Mouse (Mus musculus) limb, embryonic 12.5 days (tissue): Measurements from ENCODE around the gene Cyp39a1. TPM values are rescaled to one million over a fixed set of nuclear protein-coding genes. Genes with fewer than 3 reads are reported as not detected.

Source experiments
- ATAC-seq: fragments of 200-750 bp; cut with Nextera tagmentation; 2 replicates; pipeline ENCODE4 v1.8.0; 2017; ENCODE audit warnings: low read depth, moderate TSS enrichment; ENCODE audit not compliant: insufficient number of reproducible peaks, insufficient read depth, low FRiP score, low TSS enrichment
- H3K27ac ChIP-seq: fragments of 300-500 bp; sonication (generic); 2 replicates; pipeline ENCODE4 v1.5.1; 2016; ENCODE audit warnings: mild to moderate bottlenecking, moderate library complexity
- H3K27me3 ChIP-seq: fragments of 300-500 bp; sonication (generic); 2 replicates; pipeline ENCODE4 v1.6.1; 2016; ENCODE audit warnings: mild to moderate bottlenecking, moderate library complexity
- H3K36me3 ChIP-seq: fragments of 300-500 bp; sonication (generic); 2 replicates; pipeline ENCODE4 v1.6.1; 2016; ENCODE audit warnings: mild to moderate bottlenecking, moderate library complexity
- H3K4me1 ChIP-seq: fragments of 300-500 bp; sonication (generic); replicated peaks from 2 replicates; pipeline ENCODE4 v1.6.1; 2016
- H3K4me2 ChIP-seq: fragments of 300-500 bp; sonication (generic); 2 replicates; pipeline ENCODE4 v1.6.1; 2016; ENCODE audit warnings: mild to moderate bottlenecking, moderate library complexity
- H3K4me3 ChIP-seq: fragments of 300-500 bp; sonication (generic); replicated peaks from 2 replicates; pipeline ENCODE4 v1.5.1; 2016; ENCODE audit warnings: mild to moderate bottlenecking
- H3K9ac ChIP-seq: fragments of 300-500 bp; sonication (generic); replicated peaks from 2 replicates; pipeline ENCODE4 v1.6.1; 2016; ENCODE audit warnings: mild to moderate bottlenecking, moderate library complexity
- H3K9me3 ChIP-seq: fragments of 300-500 bp; sonication (generic); 2 replicates; pipeline ENCODE4 v1.6.1; 2016; ENCODE audit warnings: mild to moderate bottlenecking, moderate library complexity
- WGBS: fragments of 180-500 bp; shearing (Covaris S2); methylation state at CpG from one replicate; pipeline ENCODE4 v1.1.7; 2016; 5-methylcytosine and 5-hydroxymethylcytosine counted together
- polyA plus RNA-seq: library from polyadenylated mRNA; unstranded; fragments of >200 nt; fragmentation: Nextera tagmentation; extraction: Ambion mirVana; gene quantifications from 2 replicates; pipeline ENCODE4 v1.2.1, GENCODE M21; 2016

The Cyp39a1 gene
- polyA plus RNA-seq, 1 experiment from 2014 or later: 30.5 TPM

- WGBS: 97% methylated on average over 2 of the region's 2 CpGs
- no peak for ATAC-seq
- Histone ChIP-seq H3K9me3 (peaks cover 9% of the 10 kb centered on the region; the same call in 1 of the 2 replicates), H3K4me2 (no peak overlapping the region), H3K4me1 (no peaks in the 10 kb centered on the region), H3K27me3 (no peaks in the 10 kb centered on the region), H3K36me3 (peaks cover 5% of the 10 kb centered on the region; the same call in 1 of the 2 replicates), H3K4me3 (no peak overlapping the region), H3K27ac (no peak overlapping the region), H3K9ac (no peak overlapping the region)
Measured at GRCm38 (mm10) chr17:43724480-43724879, 57.3 kb downstream of the Cyp39a1 start.

- Histone ChIP-seq H3K9ac (no peak overlapping the region), H3K27me3 (no peaks in the 10 kb centered on the region), H3K4me3 (no peak overlapping the region), H3K4me1 (no peaks in the 10 kb centered on the region), H3K36me3 (no peaks in the 10 kb centered on the region), H3K4me2 (no peak overlapping the region), H3K9me3 (no peaks in the 10 kb centered on the region), H3K27ac (no peak overlapping the region)
- no peak for ATAC-seq
- 69% methylated on average over 8 of the region's 8 CpGs for WGBS
Measured at GRCm38 (mm10) chr17:43731327-43731726, 64.1 kb downstream of the Cyp39a1 start.

- H3K4me3 ChIP-seq: no peak overlapping the region
- H3K4me2 ChIP-seq: no peak overlapping the region
- no peak; the same call in 1 of the 2 replicates for ATAC-seq
- H3K9me3 ChIP-seq: no peaks in the 10 kb centered on the region
- no peak overlapping the region for H3K9ac ChIP-seq
- no peaks in the 10 kb centered on the region for H3K36me3 ChIP-seq
- H3K27me3 ChIP-seq: no peaks in the 10 kb centered on the region
- no peak overlapping the region for H3K27ac ChIP-seq
- no peaks in the 10 kb centered on the region for H3K4me1 ChIP-seq
- 91% methylated on average over 8 of the region's 8 CpGs for WGBS
Measured at GRCm38 (mm10) chr17:43731976-43732375, 64.8 kb downstream of the Cyp39a1 start.

- H3K27ac ChIP-seq: no peak overlapping the region
- no peaks in the 10 kb centered on the region for H3K9me3 ChIP-seq
- no peak for ATAC-seq
- no peak overlapping the region for H3K4me3 ChIP-seq
- peaks cover 5% of the 10 kb centered on the region; the same call in 1 of the 2 replicates for H3K36me3 ChIP-seq
- 81% methylated on average over 4 of the region's 4 CpGs for WGBS
- H3K27me3 ChIP-seq: no peaks in the 10 kb centered on the region
- H3K4me1 ChIP-seq: no peaks in the 10 kb centered on the region
- no peak overlapping the region for H3K4me2 ChIP-seq
- H3K9ac ChIP-seq: no peak overlapping the region
Measured at GRCm38 (mm10) chr17:43734252-43734651, 67.0 kb downstream of the Cyp39a1 start.

GRCm38 (mm10) chr17:43743933-43744332 lies 76.7 kb downstream of the Cyp39a1 start:
- H3K4me1 ChIP-seq: no peaks in the 10 kb centered on the region
- ATAC-seq: no peak
- peaks cover 10% of the 10 kb centered on the region; the same call in 1 of the 2 replicates for H3K9me3 ChIP-seq
- no peak overlapping the region for H3K4me2 ChIP-seq
- 90% methylated on average over 5 of the region's 5 CpGs for WGBS
- H3K27me3 ChIP-seq: no peaks in the 10 kb centered on the region
- no peak overlapping the region for H3K27ac ChIP-seq
- no peak overlapping the region for H3K9ac ChIP-seq
- no peak overlapping the region for H3K4me3 ChIP-seq
- H3K36me3 ChIP-seq: peaks cover 7% of the 10 kb centered on the region; the same call in 1 of the 2 replicates

GRCm38 (mm10) chr17:43744425-43744824 lies 77.2 kb downstream of the Cyp39a1 start:
- no peak for ATAC-seq
- 59% methylated on average over 4 of the region's 4 CpGs for WGBS
- no peaks in the 10 kb centered on the region for H3K4me1 ChIP-seq
- H3K27ac ChIP-seq: no peak overlapping the region
- peaks cover 7% of the 10 kb centered on the region; the same call in 1 of the 2 replicates for H3K36me3 ChIP-seq
- peaks cover 10% of the 10 kb centered on the region; the same call in 1 of the 2 replicates for H3K9me3 ChIP-seq
- no peak overlapping the region for H3K9ac ChIP-seq
- H3K4me2 ChIP-seq: no peak overlapping the region
- H3K4me3 ChIP-seq: no peak overlapping the region
- H3K27me3 ChIP-seq: no peaks in the 10 kb centered on the region

GRCm38 (mm10) chr17:43751146-43751545 lies 83.9 kb downstream of the Cyp39a1 start:
- ATAC-seq: no peak
- Histone ChIP-seq H3K27ac (no peak overlapping the region), H3K27me3 (no peaks in the 10 kb centered on the region), H3K4me2 (no peak overlapping the region), H3K9me3 (0 out of 2 replicates have a peak, but pooled peaks cover 3% of the 10 kb centered on the region), H3K4me3 (no peak overlapping the region), H3K4me1 (no peaks in the 10 kb centered on the region), H3K36me3 (peaks cover 7% of the 10 kb centered on the region; the same call in 1 of the 2 replicates), H3K9ac (no peak overlapping the region)
- 88% methylated on average over 6 of the region's 6 CpGs for WGBS

- H3K36me3 ChIP-seq: no peaks in the 10 kb centered on the region
- H3K27ac ChIP-seq: no peak overlapping the region
- no peaks in the 10 kb centered on the region for H3K9me3 ChIP-seq
- no peak overlapping the region for H3K4me3 ChIP-seq
- H3K4me1 ChIP-seq: no peaks in the 10 kb centered on the region
- no peak for ATAC-seq
- H3K9ac ChIP-seq: no peak overlapping the region
- 86% methylated on average over 1 of the region's 1 CpGs for WGBS
- no peak overlapping the region for H3K4me2 ChIP-seq
- H3K27me3 ChIP-seq: no peaks in the 10 kb centered on the region
Measured at GRCm38 (mm10) chr17:43752811-43753210, 85.6 kb downstream of the Cyp39a1 start.

GRCm38 (mm10) chr17:43754687-43755086 lies 87.5 kb downstream of the Cyp39a1 start:
- H3K9ac ChIP-seq: no peak overlapping the region
- no peak overlapping the region for H3K4me2 ChIP-seq
- no peak overlapping the region for H3K4me3 ChIP-seq
- H3K27me3 ChIP-seq: no peaks in the 10 kb centered on the region
- no peaks in the 10 kb centered on the region for H3K36me3 ChIP-seq
- H3K27ac ChIP-seq: no peak overlapping the region
- H3K9me3 ChIP-seq: no peaks in the 10 kb centered on the region
- no peaks in the 10 kb centered on the region for H3K4me1 ChIP-seq
- ATAC-seq: no peak
- whole genome bisulfite sequencing: 67% methylated on average over 5 of the region's 5 CpGs

- Histone ChIP-seq H3K9me3 (no peaks in the 10 kb centered on the region), H3K9ac (no peak overlapping the region), H3K27me3 (no peaks in the 10 kb centered on the region), H3K4me1 (no peaks in the 10 kb centered on the region), H3K4me2 (no peak overlapping the region), H3K36me3 (no peaks in the 10 kb centered on the region), H3K27ac (no peak overlapping the region), H3K4me3 (no peak overlapping the region)
- ATAC-seq: no peak
- 54% methylated on average over 15 of the region's 15 CpGs for WGBS
Measured at GRCm38 (mm10) chr17:43758607-43759259, 91.5 kb downstream of the Cyp39a1 start.

- 83% methylated on average over 4 of the region's 4 CpGs for WGBS
- no peak overlapping the region for H3K9ac ChIP-seq
- H3K4me3 ChIP-seq: no peak overlapping the region
- ATAC-seq: no peak
- no peaks in the 10 kb centered on the region for H3K27me3 ChIP-seq
- no peaks in the 10 kb centered on the region for H3K4me1 ChIP-seq
- H3K4me2 ChIP-seq: no peak overlapping the region
- H3K27ac ChIP-seq: no peak overlapping the region
- H3K9me3 ChIP-seq: no peaks in the 10 kb centered on the region
- H3K36me3 ChIP-seq: no peaks in the 10 kb centered on the region
Measured at GRCm38 (mm10) chr17:43784531-43784930, 117.3 kb downstream of the Cyp39a1 start.

GRCm38 (mm10) chr17:43788222-43788621 lies 121.0 kb downstream of the Cyp39a1 start:
- no peaks in the 10 kb centered on the region for H3K36me3 ChIP-seq
- H3K27ac ChIP-seq: no peak overlapping the region
- H3K4me3 ChIP-seq: no peak overlapping the region
- H3K4me2 ChIP-seq: no peak overlapping the region
- H3K4me1 ChIP-seq: no peaks in the 10 kb centered on the region
- no peaks in the 10 kb centered on the region for H3K9me3 ChIP-seq
- WGBS: 89% methylated on average over 5 of the region's 5 CpGs
- no peak overlapping the region for H3K9ac ChIP-seq
- ATAC-seq: no peak
- no peaks in the 10 kb centered on the region for H3K27me3 ChIP-seq
